ENCODE assay signal across 10 mouse cellular contexts in genomic region chr4:141430997-141431396, GRCm38 (mm10). TPM values are rescaled to one million over a fixed set of nuclear protein-coding genes. Genes with fewer than 3 reads are reported as not detected.
A peak's percentile ranks its signal among the peaks of the same experiment; 100 is the strongest.
DNase-seq lines count a peak whose midpoint lies in the region; ATAC-seq and TF ChIP-seq lines count a peak whose summit lies in the region.
"Had no signal": no experiment of that assay in that cellular context is flagged by ENCODE, and none has a peak within 500 bp of the region (broad histone marks: within the 10 kb centered on the region; RNA-seq: fewer than 3 reads in every experiment).

No protein-coding gene starts in this region.

- no peak overlapping the region for H3K9ac ChIP-seq in limb, embryonic 14.5 days (ENCODE audit: low read depth, low read length, severe bottlenecking)
- H3K9ac ChIP-seq: embryonic facial prominence, embryonic 12.5 days; limb, embryonic 15.5 days had no signal

- peak; percentile 59 to 65 for DNase-seq in left cerebral cortex, adult 2 months (ENCODE audit: extremely low spot score in 1 of 2, low spot score in 2 of 2)
- DNase-seq in left cerebral cortex, adult 11 months (ENCODE audit: low spot score), result no peak
- peak; percentile 67 for DNase-seq in T-cell, adult 2 months (ENCODE audit: low spot score)
- DNase-seq in cerebellum, postnatal 10 days, result peak; percentile 86 to 88
- DNase-seq in heart, postnatal 14 days, result peak; percentile 82 to 86
- peak; percentile 62 for DNase-seq in limb, embryonic 14.5 days (ENCODE audit: low spot score)
- DNase-seq in retina, embryonic 14.5 days (ENCODE audit: low spot score), result peak; percentile 90
- DNase-seq in yolk sac, embryonic 10.5 days (ENCODE audit: low spot score), result peak; percentile 32

- no peaks in the 10 kb centered on the region for H3K36me3 ChIP-seq in limb, embryonic 14.5 days (ENCODE audit: control insufficient read depth, insufficient read depth, low read length)
- H3K36me3 ChIP-seq: embryonic facial prominence, embryonic 12.5 days; limb, embryonic 15.5 days had no signal

- peak; percentile 97 for TF ChIP-seq CTCF in left cerebral cortex, adult 2 months (IDR thresholded peaks at IDR 0.05)

- H3K27me3 ChIP-seq in limb, embryonic 14.5 days (ENCODE audit: control insufficient read depth, insufficient read depth, low read length), result no peaks in the 10 kb centered on the region
- H3K27me3 ChIP-seq: limb, embryonic 15.5 days had no signal

- no peak overlapping the region for H3K27ac ChIP-seq in left cerebral cortex, adult 2 months
- no peak overlapping the region for H3K27ac ChIP-seq in limb, embryonic 14.5 days (replicated peaks; ENCODE audit: low read depth, low read length)
- H3K27ac ChIP-seq: embryonic facial prominence, embryonic 12.5 days; limb, embryonic 15.5 days had no signal

- TF ChIP-seq POLR2A in limb, embryonic 14.5 days (IDR thresholded peaks at IDR 0.05; ENCODE audit: borderline replicate concordance, extremely low read depth, insufficient read depth, insufficient read length), result no peak

- no peaks in the 10 kb centered on the region for H3K9me3 ChIP-seq in limb, embryonic 14.5 days (ENCODE audit: control insufficient read depth, low read length)
- H3K9me3 ChIP-seq: embryonic facial prominence, embryonic 12.5 days; limb, embryonic 15.5 days had no signal

- H3K4me3 ChIP-seq in left cerebral cortex, adult 2 months, result no peak overlapping the region
- no peak overlapping the region for H3K4me3 ChIP-seq in limb, embryonic 14.5 days (replicated peaks; ENCODE audit: low read length)
- H3K4me3 ChIP-seq: embryonic facial prominence, embryonic 12.5 days; limb, embryonic 15.5 days had no signal

- H3K4me2 ChIP-seq in limb, embryonic 14.5 days (replicated peaks; ENCODE audit: low read depth, low read length, severe bottlenecking), result no peak overlapping the region
- H3K4me2 ChIP-seq: embryonic facial prominence, embryonic 12.5 days; limb, embryonic 15.5 days had no signal

- peaks cover 5% of the 10 kb centered on the region; the same call in 1 of the 2 replicates for H3K4me1 ChIP-seq in limb, embryonic 14.5 days (ENCODE audit: control insufficient read depth, insufficient read depth, low read length)

- ATAC-seq in limb, embryonic 14.5 days (ENCODE audit: low FRiP score, low read depth), result no peak

- intact Hi-C loops in left cerebral cortex, adult 2 months (cut with DNase I), result loop anchor here (1.0 to 2.0 kb wide), 3 partner anchors 27 to 144 kb away; no protein-coding TSS in a partner anchor
- intact Hi-C loops in heart, postnatal 14 days (cut with DNase I), result loop anchor here (1.0 to 5.0 kb wide), 4 partner anchors 26 to 144 kb away; no protein-coding TSS in a partner anchor

- 40% methylated on average over 9 of the region's 9 CpGs for WGBS in limb, embryonic 14.5 days

RNA-seq across cellular contexts. Expression of gene Srarp, which starts 4.9 kb away (rescaled TPM):
- total RNA-seq in left cerebral cortex, adult 2 months (2021), result 1 to 10 TPM; 3.8 to 4.2 TPM
- under 1 TPM; 0.34 to 0.43 TPM for total RNA-seq in heart, postnatal 14 days (2021)
- polyA plus RNA-seq in limb, embryonic 14.5 days (2012; rRNA removed), result not detected in 2 replicates
- polyA plus RNA-seq in limb, embryonic 14.5 days (2014; fragmentation: Nextera tagmentation; extraction: Ambion mirVana), result not detected in 2 replicates
- polyA plus RNA-seq: embryonic facial prominence, embryonic 12.5 days; limb, embryonic 15.5 days had no signal

RNA-seq across cellular contexts. Expression of gene Hspb7, which starts 10.4 kb away (rescaled TPM):
- under 1 TPM; 0.40 to 0.57 TPM for total RNA-seq in left cerebral cortex, adult 2 months (2021)
- 100 to 1,000 TPM; 760 to 902 TPM for total RNA-seq in heart, postnatal 14 days (2021)
- 3.0 and 3.2 TPM in 2 replicates for polyA plus RNA-seq in limb, embryonic 14.5 days (2012; rRNA removed)
- polyA plus RNA-seq in limb, embryonic 14.5 days (2014; fragmentation: Nextera tagmentation; extraction: Ambion mirVana), result 0.43 and 1.3 TPM in 2 replicates
- polyA plus RNA-seq: embryonic facial prominence, embryonic 12.5 days had no signal

RNA-seq across cellular contexts. Expression of gene Zbtb17, which starts 13.5 kb away (rescaled TPM):
- 10 to 100 TPM; 45.3 to 46.4 TPM for total RNA-seq in left cerebral cortex, adult 2 months (2021)
- 10 to 100 TPM; 20.8 to 21.2 TPM for total RNA-seq in heart, postnatal 14 days (2021)
- 48.5 and 55.0 TPM in 2 replicates for polyA plus RNA-seq in limb, embryonic 14.5 days (2012; rRNA removed)
- 29.0 and 30.5 TPM in 2 replicates for polyA plus RNA-seq in limb, embryonic 14.5 days (2014; fragmentation: Nextera tagmentation; extraction: Ambion mirVana)

RNA-seq across cellular contexts. Expression of gene Clcnkb, which starts 15.2 kb away (rescaled TPM):
- not detected for total RNA-seq in left cerebral cortex, adult 2 months (2021)
- 1 to 10 TPM in 1 of 2 experiments, under 1 TPM in 1; 0.83 to 1.5 TPM for total RNA-seq in heart, postnatal 14 days (2021)
- polyA plus RNA-seq in limb, embryonic 14.5 days (2012; rRNA removed), result 0.21 TPM in 1 of 2 replicates, not detected in the other
- 0.51 TPM in 1 of 2 replicates, not detected in the other for polyA plus RNA-seq in limb, embryonic 14.5 days (2014; fragmentation: Nextera tagmentation; extraction: Ambion mirVana)
- polyA plus RNA-seq: embryonic facial prominence, embryonic 12.5 days; limb, embryonic 15.5 days had no signal

RNA-seq across cellular contexts. Expression of gene Clcnka, which starts 32.5 kb away (rescaled TPM):
- total RNA-seq in left cerebral cortex, adult 2 months (2021), result under 1 TPM in 1 of 2 experiments, not detected in 1; 0.36 TPM
- not detected for total RNA-seq in heart, postnatal 14 days (2021)
- 0.75 and 1.3 TPM in 2 replicates for polyA plus RNA-seq in limb, embryonic 14.5 days (2012; rRNA removed)
- polyA plus RNA-seq in limb, embryonic 14.5 days (2014; fragmentation: Nextera tagmentation; extraction: Ambion mirVana), result 0.36 and 0.61 TPM in 2 replicates

Comparison
In these comparisons a context has a peak if more than half of its experiments do, and no peak if none do; other contexts are left out.
1. RNA of gene Hspb7, which starts 10.4 kb away (total RNA-seq): 760 to 902 TPM in heart, postnatal 14 days; 0.40 to 0.57 TPM in left cerebral cortex, adult 2 months; every median in the first group is over 100 times any median in the second.